Mouse (Mus musculus) left cerebral cortex, adult 2 months (tissue): Measurements from ENCODE around the gene Akap13. TPM values are rescaled to one million over a fixed set of nuclear protein-coding genes. Genes with fewer than 3 reads are reported as not detected.

ENCODE experiments used
- DNase-seq, 2 experiments: peaks; one replicate each; pipeline ENCODE4 v3.0.0; 2021 to 2022; ENCODE audit warnings: low spot score in 2 of 2, mixed read lengths in 1 of 2; ENCODE audit errors: extremely low spot score in 1 of 2
- H3K27ac ChIP-seq: fragments of 200-600 bp; 2 replicates; pipeline ENCODE4 v1.8.1; 2022
- H3K4me3 ChIP-seq: fragments of 200-600 bp; 2 replicates; pipeline ENCODE4 v1.8.1; 2022
- CTCF ChIP-seq: fragments of 200-600 bp; IDR thresholded peaks from 2 replicates; pipeline ENCODE4 v1.8.1; 2022; ENCODE audit warnings: antibody characterized with exemption, mild to moderate bottlenecking, moderate library complexity
- intact Hi-C: fragments of 180-260 bp; cut with DNase I; formaldehyde crosslinking; loops from one replicate; pipeline ENCODE4 v1.15.1; 2025
- long read RNA-seq, 2 experiments: library from polyadenylated mRNA; stranded (forward); transcript quantifications; one replicate each; pipeline ENCODE4 v2.0.0; 2021; ENCODE audit warnings: borderline mapping rate in 2 of 2
- total RNA-seq, 2 experiments: library from RNA; stranded (reverse); gene quantifications; 2 replicates each; pipeline ENCODE4 v1.2.3; 2021

Akap13 gene
- 10 to 100 TPM; 26.8 to 28.7 TPM for total RNA-seq
- long read RNA-seq, experiment 1, partial matches to known transcripts = 5 of 9 reads
- long read RNA-seq, experiment 1, other reads (novel, unspliced or antisense) = 4 of 9 reads
- long read RNA-seq, experiment 2, partial matches to known transcripts = 3 of 8 reads
- long read RNA-seq, experiment 2, other reads (novel, unspliced or antisense) = 5 of 8 reads

GRCm38 (mm10) chr7:75455223-75456151, at the start of gene Akap13:
Gene Akap13, plus strand, starts transcription at chr7:75455534.
- H3K27ac ChIP-seq = peak within 1 kb of the TSS; percentile 84
- peak; percentile 96 to 97 for DNase-seq
- peak within 1 kb of the TSS; percentile 89 for H3K4me3 ChIP-seq
- peak; percentile 65 for TF ChIP-seq CTCF
- intact Hi-C loops = loop anchor here (5.0 kb wide), 3 partner anchors 58 to 102 kb away; no protein-coding TSS in a partner anchor

GRCm38 (mm10) chr7:75410641-75411040, 44.7 kb upstream of the Akap13 start:
- intact Hi-C loops = no loop called here
- Histone ChIP-seq H3K4me3 (no peak overlapping the region), H3K27ac (no peak overlapping the region)
- no peak for TF ChIP-seq CTCF
- DNase-seq = no peak

DNA sequence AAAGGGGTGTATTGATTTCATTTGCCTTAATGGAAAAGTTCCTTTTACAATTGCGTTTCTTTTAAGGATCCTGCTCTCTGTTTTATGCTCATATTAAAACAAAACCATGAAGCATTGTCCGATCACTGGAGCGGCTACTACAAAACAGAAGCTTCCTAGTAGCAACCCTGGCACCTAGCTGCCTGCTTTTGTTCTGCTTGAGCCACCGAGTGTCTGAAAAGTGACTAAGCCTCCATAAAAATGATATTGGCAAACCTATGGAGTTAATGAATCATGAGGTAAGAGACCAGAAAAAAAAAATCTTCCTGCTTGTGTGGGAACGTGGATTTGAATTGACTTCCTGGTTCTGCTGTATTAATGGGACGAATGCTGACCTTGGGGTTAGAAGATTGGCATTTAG, 44.1 kb upstream of the Akap13 start:
- no peak for DNase-seq
- Histone ChIP-seq H3K27ac (no peak overlapping the region), H3K4me3 (no peak overlapping the region)
- intact Hi-C loops = no loop called here
- no peak for TF ChIP-seq CTCF

DNA sequence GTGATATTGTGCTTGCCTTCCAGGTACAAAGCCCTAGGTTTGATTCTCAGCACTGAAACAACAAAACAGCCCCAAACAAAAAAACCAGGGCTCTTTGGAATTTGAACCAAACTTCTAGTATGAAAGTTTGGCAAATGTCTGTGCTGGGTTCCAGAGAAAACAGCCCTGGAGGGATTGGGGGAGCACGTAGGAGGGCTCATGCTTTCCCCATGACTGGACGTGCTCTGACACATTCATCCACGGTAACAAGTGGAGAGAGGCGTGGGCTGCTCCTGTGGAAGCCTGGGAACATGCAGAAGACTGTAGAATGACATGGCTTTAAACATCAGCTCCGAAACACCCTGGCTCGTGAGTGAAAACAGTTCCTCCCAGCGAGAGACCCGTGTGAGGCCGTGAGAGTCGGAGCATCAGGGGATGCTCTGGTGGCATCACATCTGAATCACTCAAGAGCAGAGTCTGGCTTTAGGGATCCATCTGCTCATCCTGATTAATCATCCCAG, 43.3 kb upstream of the Akap13 start:
- no peak overlapping the region for H3K27ac ChIP-seq
- TF ChIP-seq CTCF = no peak
- H3K4me3 ChIP-seq = no peak overlapping the region
- intact Hi-C loops = no loop called here
- DNase-seq = no peak

GRCm38 (mm10) chr7:75412568-75412967, 42.8 kb upstream of the Akap13 start:
- H3K4me3 ChIP-seq = no peak overlapping the region
- DNase-seq = no peak
- intact Hi-C loops = no loop called here
- no peak overlapping the region for H3K27ac ChIP-seq
- TF ChIP-seq CTCF = no peak

GRCm38 (mm10) chr7:75413903-75414302, 41.4 kb upstream of the Akap13 start:
- Histone ChIP-seq H3K4me3 (no peak overlapping the region), H3K27ac (no peak overlapping the region)
- intact Hi-C loops = no loop called here
- TF ChIP-seq CTCF = no peak
- no peak for DNase-seq

DNA sequence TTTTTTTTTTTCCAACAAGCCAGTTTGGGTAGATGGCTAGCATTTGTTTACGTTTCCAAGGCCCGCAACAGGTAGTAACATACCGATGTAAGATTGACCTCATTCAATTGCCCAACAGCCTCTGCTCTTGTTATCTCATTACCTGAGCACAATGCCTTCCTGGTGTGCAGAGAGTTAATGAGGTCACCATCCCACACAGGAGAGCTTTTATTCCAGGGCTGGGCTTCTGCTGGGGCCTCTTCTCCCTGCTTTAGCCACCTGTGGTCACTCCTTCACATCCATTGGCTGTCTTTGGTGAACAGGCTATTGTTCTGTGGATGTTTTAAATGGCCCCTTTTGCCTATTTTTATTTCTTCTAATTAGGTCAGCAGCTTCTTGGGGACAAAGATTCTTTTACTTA, 41.0 kb upstream of the Akap13 start:
- no peak overlapping the region for H3K4me3 ChIP-seq
- intact Hi-C loops = no loop called here
- no peak for TF ChIP-seq CTCF
- no peak overlapping the region for H3K27ac ChIP-seq
- DNase-seq = no peak

DNA sequence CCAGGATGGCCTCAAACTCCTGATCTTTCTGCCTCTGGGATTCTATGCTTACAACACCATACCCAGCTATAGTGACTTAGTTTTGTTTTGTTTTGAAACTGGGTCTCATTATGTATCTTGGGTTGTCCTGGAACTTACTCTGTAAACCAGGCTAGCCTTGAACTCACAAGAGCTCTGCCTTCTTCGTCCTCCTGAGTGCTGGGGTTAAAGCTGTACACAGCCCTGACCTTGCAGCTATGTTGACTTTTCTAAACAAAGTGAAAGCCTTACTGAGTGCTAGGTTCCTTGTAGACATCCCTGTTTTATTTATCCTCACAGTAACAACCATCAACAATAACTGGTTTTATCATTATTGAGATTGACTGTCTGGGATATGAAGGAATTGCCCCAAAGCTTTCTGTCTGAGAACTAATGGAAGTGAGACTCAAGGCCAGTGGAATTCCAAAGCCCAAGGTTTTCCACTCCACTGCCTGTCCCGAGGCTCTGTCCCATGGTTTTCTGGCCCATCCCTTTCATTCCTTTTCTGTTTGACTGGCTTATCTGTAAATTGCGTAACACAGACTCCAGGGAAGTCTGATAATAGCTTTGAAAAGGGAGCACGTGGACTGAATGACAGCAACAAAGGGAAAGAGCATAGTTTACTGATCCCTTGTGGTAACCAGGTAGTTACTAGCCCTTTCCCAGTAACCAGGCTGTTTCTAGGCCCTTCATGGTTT, 40.0 kb upstream of the Akap13 start:
- no peak for TF ChIP-seq CTCF
- no peak overlapping the region for H3K27ac ChIP-seq
- H3K4me3 ChIP-seq = no peak overlapping the region
- no peak for DNase-seq
- intact Hi-C loops = no loop called here

DNA sequence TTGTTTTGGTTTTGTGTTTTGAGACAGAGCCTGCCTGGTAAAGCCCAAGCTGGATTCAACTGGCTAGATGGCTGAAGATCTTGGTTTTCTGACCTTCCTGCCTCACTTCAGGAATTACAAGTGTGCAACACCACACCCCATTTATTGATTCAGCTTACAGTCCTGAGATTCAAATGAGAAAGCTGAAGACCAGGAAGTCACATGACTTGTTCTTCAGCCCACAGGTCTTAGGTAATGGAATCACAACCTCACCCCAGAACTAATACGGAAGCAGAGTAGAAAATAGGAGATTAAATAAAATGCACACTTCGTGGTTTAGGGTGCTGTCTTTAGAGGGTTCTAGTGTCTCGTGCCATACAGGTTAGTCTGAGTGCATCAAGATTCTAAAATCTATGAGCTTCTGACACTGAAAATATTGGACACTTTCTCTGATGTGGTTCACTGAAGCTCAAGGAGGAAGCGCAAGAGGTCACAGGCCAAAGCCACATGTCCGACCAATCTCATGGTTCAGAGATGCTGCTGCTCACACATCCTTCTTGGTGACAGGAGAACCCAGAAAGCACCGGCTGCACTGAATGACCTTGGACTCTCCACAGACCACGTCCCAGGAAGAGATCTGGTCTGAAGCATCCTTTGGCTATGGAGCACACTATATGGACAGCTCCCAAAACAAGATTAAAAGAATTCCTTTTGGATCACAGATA, 39.3 kb upstream of the Akap13 start:
- TF ChIP-seq CTCF = no peak
- intact Hi-C loops = no loop called here

GRCm38 (mm10) chr7:75420927-75421326, 34.4 kb upstream of the Akap13 start:
- TF ChIP-seq CTCF = no peak
- intact Hi-C loops = no loop called here
- H3K4me3 ChIP-seq = no peak overlapping the region
- DNase-seq = no peak
- no peak overlapping the region for H3K27ac ChIP-seq

More for the DNA sequence above, 39.3 kb upstream of the Akap13 start:
- Histone ChIP-seq H3K27ac (no peak overlapping the region), H3K4me3 (no peak overlapping the region)
- no peak for DNase-seq

DNA sequence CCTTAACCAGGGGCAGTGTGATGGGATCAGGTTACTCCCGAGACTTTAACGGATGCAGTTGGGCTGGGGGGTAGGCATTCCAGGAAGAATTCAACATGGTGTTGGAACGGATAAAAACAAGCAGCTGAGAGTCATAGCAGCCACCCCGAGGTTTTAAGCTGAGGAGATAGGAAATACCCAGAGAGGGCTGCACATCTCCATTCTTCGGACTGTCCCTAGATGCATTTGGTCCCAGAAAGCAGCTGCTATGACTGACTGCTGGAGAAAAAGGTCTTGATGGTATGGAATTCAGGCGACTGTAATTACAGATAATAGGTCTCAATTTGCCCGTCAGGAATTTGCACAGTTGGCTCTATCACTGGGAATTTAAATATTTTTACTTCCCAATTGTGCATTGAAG, 31.2 kb upstream of the Akap13 start:
- Histone ChIP-seq H3K27ac (no peak overlapping the region), H3K4me3 (no peak overlapping the region)
- TF ChIP-seq CTCF = no peak
- intact Hi-C loops = loop anchor here (1.0 kb wide), 1 partner anchor 14 kb away; no protein-coding TSS in a partner anchor
- no peak for DNase-seq
